Mouse (Mus musculus) c-Kit-positive CD71-positive TER-119-positive erythroid progenitor cells, embryonic 14.5 days (primary cell): Measurements from ENCODE around the gene Hap1.
"Not testable (repeated sequence)": the region's sequence is repeated elsewhere in the genome, so short reads cannot be mapped to it uniquely, and the experiment has no call there.

Experiments used
- DNase-seq: peaks from one replicate; pipeline ENCODE4 v3.0.0-alpha.2; 2013; ENCODE audit warnings: low spot score

Gene Hap1

GRCm38 (mm10) chr11:100318529-100319451, 37.1 kb downstream of the Hap1 start:
- peak; percentile 76 for DNase-seq

GRCm38 (mm10) chr11:100317826-100318380, 38.0 kb downstream of the Hap1 start:
- peak; percentile 53 for DNase-seq

- no peak for DNase-seq
Measured at GRCm38 (mm10) chr11:100315439-100315838, 40.5 kb downstream of the Hap1 start.

- DNase-seq, result no peak
Measured at GRCm38 (mm10) chr11:100313424-100313823, 42.5 kb downstream of the Hap1 start.

GRCm38 (mm10) chr11:100312096-100312679, 43.7 kb downstream of the Hap1 start:
- no peak for DNase-seq

- DNase-seq, result no peak
Measured at GRCm38 (mm10) chr11:100311656-100312055, 44.3 kb downstream of the Hap1 start.

GRCm38 (mm10) chr11:100308672-100309071, 47.3 kb downstream of the Hap1 start:
- not testable (repeated sequence) for DNase-seq

- DNase-seq, result no peak
Measured at GRCm38 (mm10) chr11:100307900-100308299, 48.0 kb downstream of the Hap1 start.

GRCm38 (mm10) chr11:100301292-100301691, 54.6 kb downstream of the Hap1 start:
- DNase-seq, result no peak

- DNase-seq, result peak; percentile 59
Measured at GRCm38 (mm10) chr11:100300293-100300692, 55.6 kb downstream of the Hap1 start.

- DNase-seq, result peak; percentile 74
Measured at GRCm38 (mm10) chr11:100298274-100299036, 57.5 kb downstream of the Hap1 start.

- peak; percentile 39 for DNase-seq
Measured at GRCm38 (mm10) chr11:100297801-100298200, 58.1 kb downstream of the Hap1 start.
